Mouse (Mus musculus) liver, embryonic 15.5 days (tissue): ENCODE results near the gene Riiad1. TPM values are rescaled to one million over a fixed set of nuclear protein-coding genes. Genes with fewer than 3 reads are reported as not detected.

Experiments
- ATAC-seq: fragments of 200-750 bp; cut with Nextera tagmentation; 2 replicates; pipeline ENCODE4 v1.8.0; 2017; ENCODE audit warnings: moderate number of reproducible peaks, mild to moderate bottlenecking, moderate library complexity; ENCODE audit not compliant: insufficient read depth
- H3K27ac ChIP-seq: fragments of 300-500 bp; sonication (generic); replicated peaks from 2 replicates; pipeline ENCODE4 v1.5.1; 2015; ENCODE audit warnings: mild to moderate bottlenecking, inconsistent platforms
- H3K27me3 ChIP-seq: fragments of 300-500 bp; sonication (generic); 2 replicates; pipeline ENCODE4 v1.6.1; 2015; ENCODE audit warnings: mild to moderate bottlenecking, inconsistent platforms
- H3K36me3 ChIP-seq: fragments of 300-500 bp; sonication (generic); replicated peaks from 2 replicates; pipeline ENCODE4 v1.6.1; 2015; ENCODE audit warnings: moderate library complexity, mild to moderate bottlenecking, inconsistent platforms
- H3K4me1 ChIP-seq: fragments of 300-500 bp; sonication (generic); replicated peaks from 2 replicates; pipeline ENCODE4 v1.6.1; 2015; ENCODE audit warnings: inconsistent platforms
- H3K4me2 ChIP-seq: fragments of 300-500 bp; sonication (generic); 2 replicates; pipeline ENCODE4 v1.6.1; 2015; ENCODE audit warnings: moderate library complexity, mild to moderate bottlenecking, inconsistent platforms
- H3K4me3 ChIP-seq: fragments of 300-500 bp; sonication (generic); replicated peaks from 2 replicates; pipeline ENCODE4 v1.5.1; 2015; ENCODE audit warnings: mild to moderate bottlenecking, inconsistent platforms
- H3K9ac ChIP-seq: fragments of 300-500 bp; sonication (generic); 2 replicates; pipeline ENCODE4 v1.6.1; 2015; ENCODE audit warnings: moderate library complexity, mild to moderate bottlenecking, inconsistent platforms
- H3K9me3 ChIP-seq: fragments of 300-500 bp; sonication (generic); replicated peaks from 2 replicates; pipeline ENCODE4 v1.6.1; 2016; ENCODE audit warnings: inconsistent platforms
- WGBS: fragments of 180-500 bp; shearing (Covaris S2); methylation state at CpG from one replicate; pipeline ENCODE4 v1.1.7; 2015; ENCODE audit warnings: mixed read lengths; ENCODE audit not compliant: insufficient replicate concordance; 5-methylcytosine and 5-hydroxymethylcytosine counted together
- polyA plus RNA-seq: library from polyadenylated mRNA; unstranded; fragments of >200 nt; fragmentation: Nextera tagmentation; extraction: Ambion mirVana; gene quantifications from 2 replicates; pipeline ENCODE4 v1.2.1, GENCODE M21; 2015

The Riiad1 gene
- polyA plus RNA-seq, 1 experiment from 2014 or later, result 0.35 TPM

GRCm38 (mm10) chr3:94478591-94479169 is 1.5 kb downstream of the Riiad1 start:
- no peak for ATAC-seq
- peaks cover 46% of the 10 kb centered on the region for H3K27me3 ChIP-seq
- 10% methylated on average over 9 of the region's 9 CpGs for WGBS
- H3K27ac ChIP-seq, result no peak overlapping the region
- peaks cover 9% of the 10 kb centered on the region; the same call in 1 of the 2 replicates for H3K4me1 ChIP-seq
- no peak overlapping the region for H3K9ac ChIP-seq
- no peak overlapping the region for H3K4me3 ChIP-seq
- H3K4me2 ChIP-seq, result no peak overlapping the region
- no peaks in the 10 kb centered on the region for H3K36me3 ChIP-seq
- no peaks in the 10 kb centered on the region for H3K9me3 ChIP-seq

DNA sequence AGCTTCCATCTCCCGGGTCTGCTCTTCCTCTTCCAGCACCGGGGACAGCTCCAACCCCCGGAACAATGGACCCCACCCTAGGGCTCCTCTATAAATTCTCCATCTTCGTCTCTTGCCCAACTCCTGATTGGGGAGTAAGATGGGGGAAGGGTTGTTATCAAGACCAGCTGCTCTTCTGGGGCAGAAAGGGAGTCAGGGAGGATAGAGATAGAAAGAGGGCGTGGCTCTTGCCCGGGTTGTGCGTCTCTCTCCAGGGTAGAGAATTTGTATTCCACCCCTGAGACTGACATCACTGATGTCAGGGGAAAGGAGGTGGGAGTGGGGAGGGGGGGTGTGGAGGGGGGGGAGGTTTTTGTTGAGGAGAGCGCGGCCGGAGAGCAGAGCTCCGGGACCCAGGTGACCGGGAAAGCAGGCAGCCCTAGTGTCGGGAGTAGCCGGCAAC is 2.1 kb downstream of the Riiad1 start, which contains the start of gene Celf3:
Gene Celf3 (plus strand): TSS at position 315 of the 442 bp plus-strand sequence.
- peaks cover 9% of the 10 kb centered on the region; the same call in 1 of the 2 replicates for H3K4me1 ChIP-seq
- no peak within 1 kb of the TSS for H3K27ac ChIP-seq
- 3% methylated on average over 14 of the region's 14 CpGs for WGBS
- H3K4me3 ChIP-seq, result no peak within 1 kb of the TSS
- peaks cover 48% of the 10 kb centered on the region for H3K27me3 ChIP-seq
- H3K9ac ChIP-seq, result no peak within 1 kb of the TSS
- H3K4me2 ChIP-seq, result peak within 1 kb of the TSS; percentile 36; the same call in 1 of the 2 replicates
- ATAC-seq, result peak; percentile 52; the same call in 1 of the 2 replicates
- no peaks in the 10 kb centered on the region for H3K9me3 ChIP-seq
- no peaks in the 10 kb centered on the region for H3K36me3 ChIP-seq

GRCm38 (mm10) chr3:94477444-94477843 is 2.7 kb downstream of the Riiad1 start:
- 52% methylated on average over 4 of the region's 4 CpGs for WGBS
- no peak for ATAC-seq
- H3K4me2 ChIP-seq, result no peak overlapping the region
- peaks cover 54% of the 10 kb centered on the region for H3K27me3 ChIP-seq
- no peak overlapping the region for H3K9ac ChIP-seq
- H3K27ac ChIP-seq, result no peak overlapping the region
- H3K4me1 ChIP-seq, result peaks cover 9% of the 10 kb centered on the region; the same call in 1 of the 2 replicates
- H3K9me3 ChIP-seq, result no peaks in the 10 kb centered on the region
- no peak overlapping the region for H3K4me3 ChIP-seq
- no peaks in the 10 kb centered on the region for H3K36me3 ChIP-seq

- no peak for ATAC-seq
- WGBS, result 41% methylated on average over 8 of the region's 8 CpGs
- H3K27ac ChIP-seq, result no peak overlapping the region
- H3K4me3 ChIP-seq, result no peak overlapping the region
- no peaks in the 10 kb centered on the region for H3K9me3 ChIP-seq
- H3K27me3 ChIP-seq, result peaks cover 52% of the 10 kb centered on the region
- no peaks in the 10 kb centered on the region for H3K36me3 ChIP-seq
- no peak overlapping the region for H3K9ac ChIP-seq
- peaks cover 9% of the 10 kb centered on the region; the same call in 1 of the 2 replicates for H3K4me1 ChIP-seq
- no peak overlapping the region for H3K4me2 ChIP-seq
These were observed 3.7 kb downstream of the Riiad1 start for GRCm38 (mm10) chr3:94476301-94477035.

GRCm38 (mm10) chr3:94473567-94474232 is 6.4 kb downstream of the Riiad1 start:
- H3K9ac ChIP-seq, result no peak overlapping the region
- ATAC-seq, result no peak
- H3K27ac ChIP-seq, result no peak overlapping the region
- 40% methylated on average over 5 of the region's 5 CpGs for WGBS
- no peak overlapping the region for H3K4me3 ChIP-seq
- peaks cover 24% of the 10 kb centered on the region for H3K27me3 ChIP-seq
- no peak overlapping the region for H3K4me2 ChIP-seq
- H3K36me3 ChIP-seq, result no peaks in the 10 kb centered on the region
- peaks cover 9% of the 10 kb centered on the region; the same call in 1 of the 2 replicates for H3K4me1 ChIP-seq
- no peaks in the 10 kb centered on the region for H3K9me3 ChIP-seq

DNA sequence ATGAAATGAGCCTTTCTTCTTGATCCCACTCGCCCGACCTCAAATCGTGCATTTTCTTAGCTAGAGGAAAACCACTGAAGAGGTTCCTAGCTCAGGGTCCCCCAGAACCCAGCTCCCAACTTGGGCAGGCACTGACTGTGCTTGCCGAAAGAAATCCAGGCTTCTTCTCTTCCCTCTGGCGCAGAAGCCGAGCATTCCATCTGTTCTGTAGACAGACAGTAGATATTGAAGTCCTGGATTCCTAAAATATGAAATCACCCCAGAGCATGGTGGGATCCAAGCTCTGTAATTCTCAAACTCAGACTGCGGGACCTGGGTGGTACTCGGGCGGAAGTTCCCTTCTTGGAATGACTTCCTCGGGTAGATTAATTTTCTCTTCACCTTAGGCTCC is 7.0 kb downstream of the Riiad1 start:
- H3K4me1 ChIP-seq, result peaks cover 5% of the 10 kb centered on the region; the same call in 1 of the 2 replicates
- no peak for ATAC-seq
- H3K4me3 ChIP-seq, result no peak overlapping the region
- 52% methylated on average over 10 of the region's 10 CpGs for WGBS
- no peak overlapping the region for H3K9ac ChIP-seq
- no peaks in the 10 kb centered on the region for H3K9me3 ChIP-seq
- H3K36me3 ChIP-seq, result no peaks in the 10 kb centered on the region
- no peak overlapping the region for H3K27ac ChIP-seq
- H3K4me2 ChIP-seq, result no peak overlapping the region
- H3K27me3 ChIP-seq, result peaks cover 18% of the 10 kb centered on the region; the same call in 1 of the 2 replicates

DNA sequence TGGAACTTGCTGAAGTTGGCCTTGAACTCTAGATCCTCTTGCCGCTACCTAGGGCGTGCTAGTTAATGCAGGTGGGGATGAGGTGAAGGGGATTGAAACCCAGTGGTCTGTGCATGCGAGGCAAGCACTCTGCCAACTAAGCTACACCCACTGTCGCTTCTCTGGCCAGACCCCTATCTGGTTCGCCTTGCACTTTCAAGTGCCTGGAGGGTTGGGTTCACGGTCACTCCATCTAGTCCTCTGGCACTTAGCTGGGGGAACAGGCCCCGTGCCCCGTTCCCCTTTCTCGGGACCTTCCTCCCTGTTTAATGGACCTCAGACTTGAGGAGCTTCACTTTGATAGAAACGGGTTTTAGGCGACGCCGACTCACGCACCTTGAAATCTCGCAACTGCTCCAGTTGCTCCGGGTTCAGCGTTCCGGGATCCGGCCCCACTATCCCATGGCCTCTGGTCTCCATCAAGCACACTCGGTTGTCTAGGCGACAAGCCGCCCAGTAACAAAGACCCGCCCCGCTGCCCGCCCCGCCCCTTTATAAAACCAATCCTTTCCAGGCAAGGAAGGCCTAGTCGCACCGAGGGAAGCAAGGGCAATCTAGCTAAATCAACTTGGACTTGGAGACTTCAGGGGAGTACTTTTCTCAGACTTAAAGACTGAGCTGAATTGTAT is 7.6 kb downstream of the Riiad1 start:
- Histone ChIP-seq H3K36me3 (no peaks in the 10 kb centered on the region), H3K4me2 (no peak overlapping the region), H3K27ac (no peak overlapping the region), H3K9me3 (no peaks in the 10 kb centered on the region), H3K4me3 (no peak overlapping the region), H3K9ac (no peak overlapping the region), H3K4me1 (no peaks in the 10 kb centered on the region), H3K27me3 (peaks cover 13% of the 10 kb centered on the region; the same call in 1 of the 2 replicates)
- 16% methylated on average over 28 of the region's 28 CpGs for WGBS
- ATAC-seq, result no peak

DNA sequence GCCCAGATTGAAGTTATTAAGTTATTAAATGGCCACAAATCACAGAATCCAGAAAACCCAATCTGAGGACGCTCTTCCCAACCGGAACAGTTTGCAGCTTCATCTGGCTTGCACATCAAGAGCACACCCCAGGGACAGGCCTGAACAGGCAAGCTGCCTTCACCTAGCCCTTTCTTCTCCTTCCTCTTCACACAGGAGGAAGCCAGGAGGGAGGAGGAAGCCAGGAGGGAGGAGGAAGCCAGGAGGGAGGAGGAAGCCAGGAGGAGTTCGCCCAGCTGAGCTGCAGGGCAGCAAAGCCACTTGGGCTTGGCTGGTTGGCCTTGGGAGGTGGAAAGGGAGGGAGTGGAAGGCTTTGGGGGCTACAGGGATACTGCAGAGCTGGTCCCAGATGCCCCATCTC is 11.2 kb downstream of the Riiad1 start:
- Histone ChIP-seq H3K27ac (no peak overlapping the region), H3K4me1 (no peaks in the 10 kb centered on the region), H3K4me2 (no peak overlapping the region), H3K9me3 (no peaks in the 10 kb centered on the region), H3K9ac (no peak overlapping the region), H3K4me3 (no peak overlapping the region), H3K27me3 (peaks cover 13% of the 10 kb centered on the region; the same call in 1 of the 2 replicates), H3K36me3 (no peaks in the 10 kb centered on the region)
- WGBS, result 34% methylated on average over 3 of the region's 3 CpGs
- ATAC-seq, result no peak

- H3K9me3 ChIP-seq, result no peaks in the 10 kb centered on the region
- no peaks in the 10 kb centered on the region for H3K36me3 ChIP-seq
- H3K4me3 ChIP-seq, result no peak overlapping the region
- no peak for ATAC-seq
- H3K9ac ChIP-seq, result no peak overlapping the region
- no peaks in the 10 kb centered on the region for H3K27me3 ChIP-seq
- WGBS, result 65% methylated on average over 13 of the region's 13 CpGs
- no peak overlapping the region for H3K27ac ChIP-seq
- no peaks in the 10 kb centered on the region for H3K4me1 ChIP-seq
- no peak overlapping the region for H3K4me2 ChIP-seq
These were observed 14.3 kb downstream of the Riiad1 start for GRCm38 (mm10) chr3:94465632-94466430.

GRCm38 (mm10) chr3:94463926-94464578 is 16.1 kb downstream of the Riiad1 start:
- no peak overlapping the region for H3K4me3 ChIP-seq
- no peaks in the 10 kb centered on the region for H3K36me3 ChIP-seq
- no peak overlapping the region for H3K9ac ChIP-seq
- no peaks in the 10 kb centered on the region for H3K4me1 ChIP-seq
- WGBS, result 66% methylated on average over 11 of the region's 11 CpGs
- ATAC-seq, result no peak
- peaks cover 3% of the 10 kb centered on the region; the same call in 1 of the 2 replicates for H3K27me3 ChIP-seq
- H3K9me3 ChIP-seq, result no peaks in the 10 kb centered on the region
- H3K4me2 ChIP-seq, result no peak overlapping the region
- H3K27ac ChIP-seq, result no peak overlapping the region
